Mouse (Mus musculus): ENCODE results near the gene Zfp759. TPM values are rescaled to one million over a fixed set of nuclear protein-coding genes. Genes with fewer than 3 reads are reported as not detected.

The Zfp759 gene
- 0.11 and 0.45 TPM in 2 replicates for polyA plus RNA-seq (2012; ENCODE audit: low replicate concordance)

DNA sequence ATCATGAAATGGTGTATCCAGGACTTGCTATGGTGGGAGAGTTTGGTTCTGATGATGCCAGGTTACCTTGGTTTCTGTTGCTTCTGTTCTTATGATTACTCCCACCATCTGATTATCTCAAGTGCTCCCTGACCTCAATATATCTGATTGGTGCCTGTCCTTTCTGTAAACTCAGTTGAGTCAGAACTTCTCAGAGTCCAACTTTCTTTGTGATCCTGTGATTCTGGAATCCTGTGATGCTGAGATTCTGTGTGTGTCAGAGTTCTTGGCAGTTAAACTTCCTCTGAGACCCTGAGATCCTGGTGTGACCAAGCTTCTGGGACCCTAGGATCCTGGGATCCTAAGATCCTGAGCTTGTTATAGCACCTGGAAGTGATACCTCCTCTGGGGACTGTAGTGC is at the start of gene Zfp759:
TSS of gene Zfp759 (plus strand) at position 301 of the 400 bp plus-strand sequence.

DNA sequence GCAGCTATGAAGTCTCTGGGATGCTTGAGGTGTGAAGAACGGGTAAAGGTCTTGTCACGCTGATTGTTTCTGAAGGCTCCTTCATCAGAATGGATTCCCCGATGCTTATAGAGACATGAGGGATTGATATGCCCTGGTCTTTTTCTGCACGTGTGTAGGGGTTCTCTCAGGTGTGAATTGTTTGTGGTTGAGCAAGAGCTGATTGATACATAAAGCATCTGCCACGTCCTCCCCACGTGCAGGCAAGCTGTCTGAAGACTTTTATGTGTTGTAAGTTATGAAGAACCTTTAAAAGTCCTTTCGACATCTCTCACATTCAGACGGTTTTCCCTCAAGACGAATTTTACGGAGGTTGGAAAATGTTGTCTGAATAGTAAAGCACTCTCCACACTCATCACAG is 23.6 kb upstream of the Zfp759 start, which contains the start of gene Zfp708:
TSS of gene Zfp708 (minus strand) at position 101 of the 400 bp plus-strand sequence.

DNA sequence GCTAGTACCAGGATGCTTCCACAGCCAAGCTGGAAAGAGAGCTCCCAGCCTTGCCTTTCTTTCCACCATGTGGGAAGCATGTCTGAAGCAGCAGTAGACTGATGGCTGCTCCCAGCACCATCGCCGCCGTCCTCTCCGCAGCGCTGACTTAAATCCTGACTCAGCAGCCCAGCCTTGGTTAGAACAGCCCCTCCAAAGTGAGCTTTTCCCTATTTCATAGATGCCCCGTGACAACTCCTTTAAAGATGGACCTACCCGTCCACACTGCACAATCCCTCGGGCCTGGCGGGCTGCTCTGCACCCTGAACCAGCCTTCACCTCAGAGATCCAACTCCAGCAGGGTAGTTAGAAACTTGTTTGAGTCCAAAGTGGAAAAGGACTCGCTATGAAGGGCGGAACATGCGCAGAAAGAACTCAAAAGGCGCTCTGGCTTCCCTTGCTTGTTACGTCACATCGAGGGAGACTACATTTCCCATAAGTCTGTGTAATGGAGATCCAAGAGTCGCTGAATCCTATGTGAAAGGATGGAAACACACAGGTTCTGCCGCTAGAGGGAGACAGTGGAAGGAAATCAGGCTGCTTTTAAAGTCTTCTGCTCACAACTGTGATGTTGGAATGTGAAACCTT is 13.2 kb upstream of the Zfp759 start, which contains the start of gene Gm28557:
TSS of gene Gm28557 (minus strand) at position 411 of the 627 bp plus-strand sequence.

DNA sequence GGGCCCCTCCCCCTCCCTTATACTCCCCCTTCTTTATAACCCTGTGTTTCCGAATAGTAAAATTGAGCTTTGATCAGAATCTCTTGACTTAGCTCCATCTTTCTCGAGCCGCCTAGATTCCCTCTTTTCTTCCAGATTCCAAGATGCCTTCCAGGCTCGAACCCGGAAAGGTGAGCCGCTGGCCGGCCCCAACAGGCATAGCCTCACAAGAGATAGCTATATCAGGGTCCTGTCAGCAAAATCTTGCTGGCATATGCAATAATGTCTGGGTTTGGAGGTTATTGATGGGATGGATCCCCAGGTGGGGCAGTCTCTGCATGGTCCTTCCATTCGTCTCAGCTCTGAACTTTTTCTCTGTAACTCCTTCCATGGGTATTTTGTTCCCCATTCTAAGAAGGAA is 5.3 kb upstream of the Zfp759 start, which contains the start of gene Rslcan18:
TSS of gene Rslcan18 (minus strand) at position 101 of the 400 bp plus-strand sequence.

DNA sequence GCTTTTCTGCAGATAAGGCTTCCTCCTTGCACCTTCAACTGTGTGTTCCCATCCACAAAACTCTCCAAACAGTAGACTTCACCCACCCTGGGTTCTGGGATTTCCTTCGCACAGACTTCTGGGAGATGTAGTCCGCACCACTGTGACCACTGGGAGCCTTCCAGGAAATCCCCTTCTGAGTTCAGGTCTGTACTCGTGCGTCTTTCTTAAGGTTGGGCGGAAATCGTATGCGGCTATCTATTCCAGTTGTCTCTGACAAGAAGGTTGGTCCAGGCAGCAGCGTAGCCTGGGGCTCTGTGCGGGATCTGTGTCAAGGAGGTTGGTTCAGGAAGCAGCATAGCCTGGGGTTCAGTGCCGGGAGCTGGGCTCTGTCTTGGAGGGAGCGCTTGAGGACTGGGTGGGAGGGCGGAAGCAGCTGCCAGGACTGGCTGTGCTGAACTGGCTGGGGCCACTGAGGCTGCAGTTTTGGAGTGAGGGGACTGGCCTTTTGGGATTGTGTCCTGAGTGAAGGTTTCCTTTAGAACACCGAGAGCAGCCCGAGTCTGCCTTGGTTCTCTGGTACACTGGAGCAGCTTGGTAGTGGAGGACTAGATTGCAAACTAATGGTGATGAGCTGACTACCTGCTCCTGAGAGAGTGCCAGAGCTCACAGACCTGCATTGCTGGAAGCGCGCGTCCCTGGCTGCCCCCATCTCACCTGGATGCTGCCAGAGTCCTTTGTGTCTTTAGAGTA is 51.7 kb downstream of the Zfp759 start, which contains the start of gene Rsl1:
TSS of gene Rsl1 (plus strand) at position 192 of the 732 bp plus-strand sequence.

Other genes starting within 250 kb of the Zfp759 start
- gene Gm10767, start 216.7 kb upstream of the Zfp759 start, polyA plus RNA-seq (2012; ENCODE audit: low replicate concordance) = 0.11 TPM in 1 of 2 replicates, not detected in the other
- 0.26 and 0.58 TPM in 2 replicates for gene Zfp712, start 60.5 kb upstream of the Zfp759 start, polyA plus RNA-seq (2012; ENCODE audit: low replicate concordance)
- gene Zfp708, start 23.7 kb upstream of the Zfp759 start, polyA plus RNA-seq (2012; ENCODE audit: low replicate concordance) = 0.07 TPM in 1 of 2 replicates, not detected in the other
- gene Gm28557, start 13.1 kb upstream of the Zfp759 start, polyA plus RNA-seq (2012; ENCODE audit: low replicate concordance) = 0.45 TPM in 1 of 2 replicates, not detected in the other
- gene Rslcan18, start 5.4 kb upstream of the Zfp759 start, polyA plus RNA-seq (2012; ENCODE audit: low replicate concordance) = not detected in 2 replicates
- 0.14 and 0.71 TPM in 2 replicates for gene Rsl1, start 51.5 kb downstream of the Zfp759 start, polyA plus RNA-seq (2012; ENCODE audit: low replicate concordance)
- gene Zfp455, start 72.8 kb downstream of the Zfp759 start, polyA plus RNA-seq (2012; ENCODE audit: low replicate concordance) = 0.20 and 0.24 TPM in 2 replicates
- 0.04 and 0.48 TPM in 2 replicates for gene Zfp458, start 156.8 kb downstream of the Zfp759 start, polyA plus RNA-seq (2012; ENCODE audit: low replicate concordance)
- 0.51 TPM in 1 of 2 replicates, not detected in the other for gene Zfp457, start 184.8 kb downstream of the Zfp759 start, polyA plus RNA-seq (2012; ENCODE audit: low replicate concordance)
- gene Zfp595, start 210.9 kb downstream of the Zfp759 start, polyA plus RNA-seq (2012; ENCODE audit: low replicate concordance) = 0.24 and 0.64 TPM in 2 replicates
- not detected in 2 replicates for gene Gm28044, start 238.9 kb downstream of the Zfp759 start, polyA plus RNA-seq (2012; ENCODE audit: low replicate concordance)
- gene Zfp953, start 238.9 kb downstream of the Zfp759 start, polyA plus RNA-seq (2012; ENCODE audit: low replicate concordance) = 0.21 and 0.54 TPM in 2 replicates